ENCODE assay signal across 8 mouse cellular contexts in the genomic region with DNA sequence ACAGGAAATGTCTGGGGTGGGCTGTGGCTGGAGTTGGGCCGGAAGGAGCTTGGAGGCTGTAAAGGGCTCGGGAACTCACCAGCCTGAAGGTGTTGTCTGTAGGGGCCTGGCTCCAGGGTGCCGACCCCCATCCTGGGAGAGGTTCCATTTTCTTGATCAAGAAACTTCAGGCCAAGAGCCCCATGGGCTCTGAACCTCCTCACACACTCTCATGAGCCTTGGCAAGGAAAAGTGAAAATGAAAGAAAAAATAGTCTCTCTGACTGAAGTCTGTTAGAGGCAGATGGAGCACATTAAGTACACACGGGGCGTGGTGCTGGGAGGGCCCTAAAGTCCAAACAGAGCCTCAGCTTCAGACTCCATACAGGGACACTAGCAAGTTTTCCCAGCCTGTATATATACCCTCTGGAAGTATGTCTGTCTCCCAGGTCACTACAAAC. TPM values are rescaled to one million over a fixed set of nuclear protein-coding genes. Genes with fewer than 3 reads are reported as not detected.
DNase-seq lines count a peak whose midpoint lies in the region; ATAC-seq and TF ChIP-seq lines count a peak whose summit lies in the region.

No protein-coding gene starts in this region.

- peak overlapping the region; percentile 1; the same call in 1 of the 2 replicates for H3K4me2 ChIP-seq in hindbrain, embryonic 15.5 days
- no peak overlapping the region for H3K4me2 ChIP-seq in hindbrain, embryonic 11.5 days (replicated peaks; ENCODE audit: low read depth, low read length)
- peak overlapping the region; percentile 36 for H3K4me2 ChIP-seq in stomach, embryonic 14.5 days (replicated peaks; ENCODE audit: low read depth, low read length)

- ATAC-seq in hindbrain, embryonic 15.5 days (ENCODE audit: low FRiP score, low read depth) = no peak
- no peak for ATAC-seq in hindbrain, embryonic 11.5 days (ENCODE audit: low FRiP score)
- ATAC-seq in stomach, embryonic 14.5 days (ENCODE audit: insufficient number of reproducible peaks, insufficient read depth, low FRiP score, low read depth) = peak; percentile 72; the same call in 1 of the 2 replicates

- H3K27ac ChIP-seq in hindbrain, embryonic 15.5 days (replicated peaks) = no peak overlapping the region
- H3K27ac ChIP-seq in hindbrain, embryonic 11.5 days (ENCODE audit: low read depth, low read length) = no peak overlapping the region
- H3K27ac ChIP-seq in stomach, embryonic 14.5 days (ENCODE audit: low read length) = peak overlapping the region; percentile 52; the same call in 1 of the 2 replicates

- no peak for DNase-seq in hindbrain, embryonic 11.5 days (ENCODE audit: low spot score)
- peak; percentile 34 to 46 for DNase-seq in gastrocnemius, adult 8-10 months (ENCODE audit: low spot score in 2 of 2)
- peak; percentile 31 for DNase-seq in kidney, adult 11 months
- DNase-seq in lung, adult 2 months = peak; percentile 53
- no peak for DNase-seq in cerebellum, postnatal 4 days (ENCODE audit: low spot score in 2 of 2)
- DNase-seq in layer of hippocampus, postnatal 10 days (ENCODE audit: low spot score in 2 of 2) = no peak

- no peaks in the 10 kb centered on the region for H3K27me3 ChIP-seq in hindbrain, embryonic 15.5 days
- H3K27me3 ChIP-seq in hindbrain, embryonic 11.5 days (ENCODE audit: control insufficient read depth, insufficient read depth, low read length) = no peaks in the 10 kb centered on the region
- H3K27me3 ChIP-seq in stomach, embryonic 14.5 days (ENCODE audit: control insufficient read depth, insufficient read depth, low read length) = no peaks in the 10 kb centered on the region

- no peaks in the 10 kb centered on the region for H3K4me1 ChIP-seq in hindbrain, embryonic 15.5 days (replicated peaks)
- no peaks in the 10 kb centered on the region for H3K4me1 ChIP-seq in hindbrain, embryonic 11.5 days (replicated peaks; ENCODE audit: control insufficient read depth, insufficient read depth, low read length)
- H3K4me1 ChIP-seq in lung, adult 2 months (ENCODE audit: control insufficient read depth, insufficient read depth, low read length) = peaks cover 6% of the 10 kb centered on the region
- H3K4me1 ChIP-seq in stomach, embryonic 14.5 days (ENCODE audit: control insufficient read depth, insufficient read depth, low read length) = peaks cover 18% of the 10 kb centered on the region

- no peak overlapping the region for H3K4me3 ChIP-seq in hindbrain, embryonic 15.5 days
- H3K4me3 ChIP-seq in hindbrain, embryonic 11.5 days (ENCODE audit: low read depth, low read length) = no peak overlapping the region
- H3K4me3 ChIP-seq in lung, adult 2 months (replicated peaks; ENCODE audit: extremely low read depth, low read depth, low read length) = peak overlapping the region; percentile 46
- H3K4me3 ChIP-seq in stomach, embryonic 14.5 days (ENCODE audit: low read depth, low read length) = peak overlapping the region; percentile 16; the same call in 1 of the 2 replicates

- H3K36me3 ChIP-seq in hindbrain, embryonic 15.5 days = no peaks in the 10 kb centered on the region
- H3K36me3 ChIP-seq in hindbrain, embryonic 11.5 days (ENCODE audit: control insufficient read depth, insufficient read depth, low read length) = no peaks in the 10 kb centered on the region
- H3K36me3 ChIP-seq in stomach, embryonic 14.5 days (ENCODE audit: control insufficient read depth, insufficient read depth, low read length) = no peaks in the 10 kb centered on the region

- peak; percentile 14; the same call in 1 of the 2 replicates for TF ChIP-seq POLR2A in lung, adult 2 months (IDR thresholded peaks at IDR 0.05; ENCODE audit: borderline replicate concordance, extremely low read depth, low read depth, low read length)

- H3K9ac ChIP-seq in hindbrain, embryonic 15.5 days = no peak overlapping the region
- H3K9ac ChIP-seq in hindbrain, embryonic 11.5 days (ENCODE audit: low read depth, low read length) = no peak overlapping the region
- H3K9ac ChIP-seq in stomach, embryonic 14.5 days (replicated peaks; ENCODE audit: low read depth, low read length) = no peak overlapping the region

- no peak for TF ChIP-seq CTCF in lung, adult 2 months (IDR thresholded peaks at IDR 0.05; ENCODE audit: insufficient read depth, low read length)

- WGBS in hindbrain, embryonic 15.5 days = 67% methylated on average over 5 of the region's 5 CpGs
- 75% methylated on average over 5 of the region's 5 CpGs for WGBS in hindbrain, embryonic 11.5 days
- WGBS in lung, adult 2 months = 8% methylated on average over 5 of the region's 5 CpGs
- WGBS in stomach, embryonic 14.5 days = 26% methylated on average over 5 of the region's 5 CpGs

- H3K9me3 ChIP-seq in hindbrain, embryonic 15.5 days = no peaks in the 10 kb centered on the region
- H3K9me3 ChIP-seq in hindbrain, embryonic 11.5 days (ENCODE audit: control insufficient read depth, low read length) = no peaks in the 10 kb centered on the region
- H3K9me3 ChIP-seq in stomach, embryonic 14.5 days (ENCODE audit: control insufficient read depth, low read depth, low read length) = no peaks in the 10 kb centered on the region

RNA-seq across cellular contexts. Expression of a gene that starts 0.4 kb away (rescaled TPM):
- polyA plus RNA-seq in hindbrain, embryonic 15.5 days (2015; fragmentation: Nextera tagmentation; extraction: Ambion mirVana) = 0.64 and 0.71 TPM in 2 replicates
- polyA plus RNA-seq in hindbrain, embryonic 11.5 days (2014; fragmentation: Nextera tagmentation; extraction: Ambion mirVana) = 1.0 and 1.1 TPM in 2 replicates
- total RNA-seq in gastrocnemius, adult 8-10 months (2022) = 1 to 10 TPM; 1.2 to 3.5 (median 1.9) TPM
- 51.1 and 56.8 TPM in 2 replicates for polyA plus RNA-seq in lung, adult 2 months (2012; rRNA removed)
- polyA plus RNA-seq in stomach, embryonic 14.5 days (2014; fragmentation: Nextera tagmentation; extraction: Ambion mirVana) = 1.2 and 2.9 TPM in 2 replicates
- total RNA-seq in layer of hippocampus, postnatal 10 days (2021) = 1 to 10 TPM; 1.0 to 1.7 TPM

RNA-seq across cellular contexts. Expression of a gene that starts 29.0 kb away (rescaled TPM):
- 64.2 and 67.1 TPM in 2 replicates for polyA plus RNA-seq in hindbrain, embryonic 15.5 days (2015; fragmentation: Nextera tagmentation; extraction: Ambion mirVana)
- polyA plus RNA-seq in hindbrain, embryonic 11.5 days (2014; fragmentation: Nextera tagmentation; extraction: Ambion mirVana) = 39.8 and 41.4 TPM in 2 replicates
- total RNA-seq in gastrocnemius, adult 8-10 months (2022) = 10 to 100 TPM; 84.8 to 99.7 (median 97.8) TPM
- 8.9 and 14.8 TPM in 2 replicates for polyA plus RNA-seq in lung, adult 2 months (2012; rRNA removed)
- polyA plus RNA-seq in stomach, embryonic 14.5 days (2014; fragmentation: Nextera tagmentation; extraction: Ambion mirVana) = 40.1 and 42.5 TPM in 2 replicates
- 10 to 100 TPM; 36.2 to 39.0 TPM for total RNA-seq in layer of hippocampus, postnatal 10 days (2021)

RNA-seq across cellular contexts. Expression of a gene that starts 32.8 kb away (rescaled TPM):
- polyA plus RNA-seq in hindbrain, embryonic 15.5 days (2015; fragmentation: Nextera tagmentation; extraction: Ambion mirVana) = 159 and 196 TPM in 2 replicates
- 159 and 269 TPM in 2 replicates for polyA plus RNA-seq in hindbrain, embryonic 11.5 days (2014; fragmentation: Nextera tagmentation; extraction: Ambion mirVana)
- total RNA-seq in gastrocnemius, adult 8-10 months (2022) = not detected
- polyA plus RNA-seq in lung, adult 2 months (2012; rRNA removed) = 0.09 TPM in 1 of 2 replicates, not detected in the other
- 0.91 and 1.1 TPM in 2 replicates for polyA plus RNA-seq in stomach, embryonic 14.5 days (2014; fragmentation: Nextera tagmentation; extraction: Ambion mirVana)
- 10 to 100 TPM; 75.7 to 81.7 TPM for total RNA-seq in layer of hippocampus, postnatal 10 days (2021)

RNA-seq across cellular contexts. Expression of a gene that starts 36.0 kb away (rescaled TPM):
- 35.9 and 37.3 TPM in 2 replicates for polyA plus RNA-seq in hindbrain, embryonic 15.5 days (2015; fragmentation: Nextera tagmentation; extraction: Ambion mirVana)
- polyA plus RNA-seq in hindbrain, embryonic 11.5 days (2014; fragmentation: Nextera tagmentation; extraction: Ambion mirVana) = 31.5 and 37.4 TPM in 2 replicates
- 10 to 100 TPM; 28.2 to 31.7 (median 31.5) TPM for total RNA-seq in gastrocnemius, adult 8-10 months (2022)
- polyA plus RNA-seq in lung, adult 2 months (2012; rRNA removed) = 35.0 and 49.1 TPM in 2 replicates
- 48.3 and 50.4 TPM in 2 replicates for polyA plus RNA-seq in stomach, embryonic 14.5 days (2014; fragmentation: Nextera tagmentation; extraction: Ambion mirVana)
- 10 to 100 TPM; 26.9 to 31.9 TPM for total RNA-seq in layer of hippocampus, postnatal 10 days (2021)

RNA-seq across cellular contexts. Expression of a gene that starts 58.5 kb away (rescaled TPM):
- 0.45 and 0.86 TPM in 2 replicates for polyA plus RNA-seq in hindbrain, embryonic 15.5 days (2015; fragmentation: Nextera tagmentation; extraction: Ambion mirVana)
- polyA plus RNA-seq in hindbrain, embryonic 11.5 days (2014; fragmentation: Nextera tagmentation; extraction: Ambion mirVana) = 0.48 and 0.56 TPM in 2 replicates
- total RNA-seq in gastrocnemius, adult 8-10 months (2022) = not detected
- 0.09 and 0.12 TPM in 2 replicates for polyA plus RNA-seq in lung, adult 2 months (2012; rRNA removed)
- polyA plus RNA-seq in stomach, embryonic 14.5 days (2014; fragmentation: Nextera tagmentation; extraction: Ambion mirVana) = 0.12 TPM in 1 of 2 replicates, not detected in the other
- under 1 TPM; 0.22 to 0.23 TPM for total RNA-seq in layer of hippocampus, postnatal 10 days (2021)

Comparison
In these comparisons a context has a peak if more than half of its experiments do, and no peak if none do; other contexts are left out.
1. H3K4me3 ChIP-seq: peak in lung, adult 2 months (single experiment) and stomach, embryonic 14.5 days (single experiment); none in hindbrain, embryonic 15.5 days (single experiment) and hindbrain, embryonic 11.5 days (single experiment).
2. DNase-seq: peak in gastrocnemius, adult 8-10 months (2 of 2), kidney, adult 11 months (single experiment) and lung, adult 2 months (single experiment); none in hindbrain, embryonic 11.5 days (single experiment), cerebellum, postnatal 4 days (0 of 2) and layer of hippocampus, postnatal 10 days (0 of 2).
3. RNA of a gene that starts 0.4 kb away (polyA plus RNA-seq): 51.1 to 56.8 TPM in lung, adult 2 months; 1.2 to 2.9 TPM in stomach, embryonic 14.5 days, 1.0 to 1.1 TPM in hindbrain, embryonic 11.5 days and 0.64 to 0.71 TPM in hindbrain, embryonic 15.5 days; every median in the first group is over 10 times any median in the second.
4. RNA of a gene that starts 32.8 kb away (polyA plus RNA-seq): 159 to 196 TPM in hindbrain, embryonic 15.5 days and 159 to 269 TPM in hindbrain, embryonic 11.5 days; 0.91 to 1.1 TPM in stomach, embryonic 14.5 days and 0.09 TPM in lung, adult 2 months; every median in the first group is over 10 times any median in the second.